Mouse (Mus musculus) adrenal gland (tissue): Measurements from ENCODE around the gene Samd1.

Experiments
- intact Hi-C: fragments of 180-260 bp; cut with DNase I; formaldehyde crosslinking; loops from one replicate; pipeline ENCODE4 v1.15.1; 2025
- long read RNA-seq, 2 experiments: library from polyadenylated mRNA; unstranded; transcript quantifications; one replicate each; pipeline ENCODE4 v2.0.0; 2020; ENCODE audit warnings: borderline replicate concordance in 1 of 2; ENCODE audit not compliant: insufficient replicate concordance in 1 of 2

Gene Samd1
- long read RNA-seq, experiment 1, result 0 reads
- long read RNA-seq, experiment 2, result 0 reads

DNA sequence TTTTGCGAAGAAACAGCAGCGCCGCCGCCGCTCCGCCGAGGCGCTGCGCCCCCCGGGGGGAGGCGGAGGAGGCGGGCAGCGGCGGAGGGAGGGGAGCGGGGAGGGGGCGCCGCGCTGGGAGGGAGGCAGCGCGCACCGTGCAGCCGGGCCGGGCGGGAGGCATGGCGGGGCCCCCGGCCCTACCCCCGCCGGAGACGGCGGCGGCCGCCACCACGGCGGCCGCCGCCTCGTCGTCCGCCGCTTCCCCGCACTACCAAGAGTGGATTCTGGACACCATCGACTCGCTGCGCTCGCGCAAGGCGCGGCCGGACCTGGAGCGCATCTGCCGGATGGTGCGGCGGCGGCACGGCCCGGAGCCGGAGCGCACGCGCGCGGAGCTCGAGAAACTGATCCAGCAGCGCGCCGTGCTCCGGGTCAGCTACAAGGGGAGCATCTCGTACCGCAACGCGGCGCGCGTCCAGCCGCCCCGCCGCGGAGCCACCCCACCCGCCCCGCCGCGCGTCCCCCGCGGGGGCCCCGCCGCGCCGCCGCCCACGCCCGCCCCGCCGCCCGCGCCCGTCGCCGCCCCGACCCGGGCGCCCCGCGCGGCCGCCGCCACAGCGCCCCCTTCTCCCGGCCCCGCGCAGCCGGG, at the start of gene Samd1:
Gene Samd1 (plus strand): TSS at position 162 of the 631 bp plus-strand sequence.
- intact Hi-C loops, result no loop called here

GRCm38 (mm10) chr8:83954749-83955105, 42.7 kb upstream of the Samd1 start:
- intact Hi-C loops, result loop anchor here (5.0 to 10.0 kb wide), 4 partner anchors 48 to 230 kb away; partner anchors contain the start of genes 1700067K01Rik and Adgrl1

DNA sequence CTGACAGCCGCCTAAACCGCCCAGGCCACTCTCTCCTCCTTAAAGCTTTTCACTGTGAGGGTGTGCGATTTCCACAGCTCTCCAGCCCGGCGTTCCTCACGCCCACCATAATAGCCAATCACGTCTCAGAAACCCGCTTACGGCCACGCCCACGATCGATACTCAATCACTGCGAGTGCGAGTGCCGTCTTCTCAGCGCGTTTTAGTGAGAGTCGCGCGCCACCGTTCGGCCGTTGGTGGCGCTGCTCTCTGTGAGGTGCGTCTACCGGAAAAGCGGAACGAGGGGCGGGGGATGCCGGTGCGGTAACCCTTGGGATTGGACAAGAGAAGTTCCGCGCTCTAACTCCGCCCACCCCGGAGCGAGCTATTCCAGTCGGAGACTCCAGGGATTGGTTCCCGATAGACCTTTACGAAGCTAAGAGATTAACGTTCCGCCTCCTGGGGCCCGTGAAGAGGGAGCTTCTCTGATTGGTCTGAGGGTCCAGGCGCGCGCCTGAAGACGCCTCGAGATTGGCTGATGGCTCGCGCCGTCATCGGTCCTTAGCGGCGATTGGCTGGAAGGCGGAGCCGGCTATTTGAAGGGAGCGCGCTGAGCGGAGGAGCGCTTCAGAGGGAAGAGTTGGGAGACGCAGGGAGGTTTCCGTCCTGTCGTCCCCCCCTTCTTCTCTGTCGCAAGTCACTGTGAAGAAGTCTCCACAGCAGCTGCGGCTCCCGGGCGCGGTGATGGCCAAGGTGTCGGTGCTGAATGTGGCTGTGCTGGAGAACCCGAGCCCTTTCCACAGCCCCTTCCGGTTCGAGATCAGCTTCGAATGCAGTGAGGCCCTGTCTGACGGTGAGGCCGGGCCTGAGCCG, 42.1 kb upstream of the Samd1 start, which contains the start of the genes Gm10644 and Asf1b:
Gene Gm10644 (minus strand): TSS at position 100 of the 852 bp plus-strand sequence.
Gene Asf1b (plus strand): TSS at position 402 of the 852 bp plus-strand sequence.
- intact Hi-C loops, result loop anchor here (5.0 to 10.0 kb wide), 3 partner anchors 47 to 231 kb away; partner anchors contain the start of gene 1700067K01Rik

GRCm38 (mm10) chr8:83955958-83956218, 41.6 kb upstream of the Samd1 start:
- intact Hi-C loops, result loop anchor here (5.0 to 10.0 kb wide), 3 partner anchors 46 to 231 kb away; partner anchors contain the start of gene 1700067K01Rik

GRCm38 (mm10) chr8:83956789-83957188, 40.7 kb upstream of the Samd1 start:
- intact Hi-C loops, result loop anchor here (5.0 to 10.0 kb wide), 3 partner anchors 46 to 232 kb away; partner anchors contain the start of gene 1700067K01Rik

GRCm38 (mm10) chr8:83964015-83964765, 33.3 kb upstream of the Samd1 start:
- intact Hi-C loops, result no loop called here

DNA sequence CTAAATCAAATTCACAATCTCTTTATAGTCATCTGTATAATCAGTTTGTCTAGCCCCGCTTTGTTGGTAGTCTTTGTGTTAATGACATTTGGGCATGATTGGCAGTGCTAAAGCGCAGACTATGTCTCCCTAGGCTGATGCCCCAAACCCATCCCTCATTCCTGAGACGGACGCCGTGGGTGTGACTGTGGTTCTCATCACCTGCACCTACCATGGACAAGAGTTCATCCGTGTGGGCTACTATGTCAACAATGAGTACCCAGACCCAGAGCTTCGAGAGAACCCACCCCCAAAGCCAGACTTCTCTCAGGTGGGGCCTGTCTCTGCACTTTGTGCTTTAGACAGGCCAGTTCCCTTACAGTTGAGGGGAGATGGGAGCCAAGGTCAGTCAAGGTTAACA, 29.8 kb upstream of the Samd1 start:
- intact Hi-C loops, result no loop called here

GRCm38 (mm10) chr8:83971121-83971520, 26.4 kb upstream of the Samd1 start:
- intact Hi-C loops, result no loop called here

- intact Hi-C loops, result no loop called here
Measured at GRCm38 (mm10) chr8:83971661-83972060, 25.8 kb upstream of the Samd1 start.

- intact Hi-C loops, result no loop called here
Measured at GRCm38 (mm10) chr8:83972150-83973120, 25.0 kb upstream of the Samd1 start, which contains the start of gene Prkaca. Prkaca (plus strand) TSS chr8:83972993.

- intact Hi-C loops, result no loop called here
Measured at GRCm38 (mm10) chr8:83973161-83974031, 24.1 kb upstream of the Samd1 start.

- intact Hi-C loops, result no loop called here
Measured at GRCm38 (mm10) chr8:83974521-83974920, 23.0 kb upstream of the Samd1 start.

- intact Hi-C loops, result no loop called here
Measured at GRCm38 (mm10) chr8:83976101-83976630, 21.3 kb upstream of the Samd1 start.

DNA sequence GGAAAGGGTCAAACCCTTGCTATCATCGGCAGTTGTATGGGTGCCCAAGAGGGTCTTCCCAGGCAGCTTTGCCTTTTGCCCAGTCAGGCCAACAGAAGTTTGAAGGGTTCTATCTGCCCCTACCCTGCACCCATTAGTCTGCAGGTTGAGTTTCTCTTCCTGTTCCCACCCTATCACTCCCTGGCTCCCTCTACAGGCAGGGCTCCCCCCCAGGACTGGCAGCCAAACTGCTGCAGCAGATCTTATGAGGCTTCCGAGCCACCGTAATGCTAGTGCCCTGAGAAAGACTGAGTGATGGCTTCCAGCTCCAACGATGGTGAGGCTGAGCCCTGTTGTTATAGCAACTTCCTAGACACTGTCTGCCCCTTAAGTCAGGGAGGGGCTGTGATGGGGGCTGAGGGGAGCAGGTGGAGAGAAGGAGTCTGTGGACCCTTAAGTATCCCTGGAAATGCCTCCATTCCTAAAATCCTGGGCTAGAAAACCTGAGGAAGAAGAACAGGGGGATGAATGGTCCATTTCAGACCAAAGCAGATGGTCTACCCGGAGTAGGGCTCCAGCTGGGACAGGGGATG, 20.6 kb upstream of the Samd1 start:
- intact Hi-C loops, result no loop called here

DNA sequence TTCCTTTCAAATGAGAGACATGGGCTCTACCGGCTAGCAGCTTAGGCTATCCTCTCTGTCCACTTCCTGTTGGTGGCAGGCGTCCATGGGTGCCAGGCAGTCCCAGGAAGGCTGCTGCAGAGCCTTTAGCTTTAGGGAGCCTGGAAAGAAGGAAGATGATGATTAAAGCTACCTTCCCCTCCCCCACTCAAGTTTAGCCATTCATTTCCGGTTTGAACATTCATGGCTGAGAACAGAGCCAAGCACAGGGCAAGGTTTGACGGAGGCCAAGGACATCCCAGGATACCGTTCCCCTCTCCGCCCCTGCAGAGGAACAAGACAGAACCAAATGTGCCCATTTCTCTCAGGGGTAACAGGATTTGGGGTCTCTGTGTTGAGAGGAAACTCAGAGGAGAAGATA, 19.8 kb upstream of the Samd1 start:
- intact Hi-C loops, result no loop called here

DNA sequence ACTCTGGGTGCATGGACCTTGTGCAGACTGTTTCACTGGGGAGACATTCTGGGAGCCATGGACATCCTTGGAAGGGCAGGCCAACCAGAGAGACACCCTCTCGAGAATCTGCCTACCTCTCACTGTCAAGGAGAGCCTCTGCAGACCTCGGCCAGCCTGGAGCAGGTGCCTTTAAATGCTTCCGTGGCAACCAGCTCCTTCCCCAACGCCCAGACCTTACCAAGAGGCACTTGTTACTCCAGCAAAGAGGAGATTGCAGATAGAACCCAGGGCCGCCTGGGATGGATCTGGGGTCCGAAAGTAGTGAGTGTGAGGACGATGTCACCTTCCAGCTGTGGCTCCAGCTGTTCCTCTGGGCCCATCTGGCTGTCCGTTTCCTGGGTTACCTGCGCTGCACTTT, 19.3 kb upstream of the Samd1 start:
- intact Hi-C loops, result no loop called here

DNA sequence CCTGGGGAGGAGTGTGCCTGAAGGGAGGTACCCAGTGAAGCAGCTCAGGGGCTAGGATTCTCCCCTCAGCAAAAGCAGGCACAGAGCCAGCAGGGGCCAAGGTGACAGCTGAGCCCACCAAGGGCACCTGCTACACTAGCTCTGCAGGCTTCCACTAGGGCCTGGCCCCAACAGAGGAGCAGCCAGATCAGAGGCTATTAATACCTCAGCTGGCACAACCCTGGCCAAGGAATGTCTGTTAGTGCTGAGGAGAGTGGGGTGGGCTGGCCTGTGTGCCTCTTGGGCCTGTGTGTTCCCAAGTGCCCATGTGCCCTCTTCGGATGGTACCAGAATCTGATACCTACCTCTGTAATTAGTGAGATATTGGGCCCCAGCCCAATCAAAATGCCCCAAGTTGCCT, 17.2 kb upstream of the Samd1 start:
- intact Hi-C loops, result no loop called here

- intact Hi-C loops, result no loop called here
Measured at GRCm38 (mm10) chr8:83980845-83981244, 16.6 kb upstream of the Samd1 start.

- intact Hi-C loops, result no loop called here
Measured at GRCm38 (mm10) chr8:83981533-83981932, 15.9 kb upstream of the Samd1 start.
